Mouse (Mus musculus) brain, embryonic 14.5 days (tissue): Measurements from ENCODE around the gene Pan3.

Experiments
- CTCF ChIP-seq: fragments of 200-500 bp; IDR thresholded peaks from 2 replicates; pipeline ENCODE4 v1.5.1; 2012; ENCODE audit warnings: inconsistent platforms, mild to moderate bottlenecking, moderate library complexity, borderline replicate concordance; ENCODE audit not compliant: insufficient read depth, insufficient read length; ENCODE audit errors: extremely low read depth
- POLR2A ChIP-seq: fragments of 200-500 bp; IDR thresholded peaks from 2 replicates; pipeline ENCODE4 v1.6.1; 2012; ENCODE audit warnings: mild to moderate bottlenecking, inconsistent platforms, borderline replicate concordance; ENCODE audit not compliant: poor library complexity, insufficient read depth, insufficient read length, severe bottlenecking; ENCODE audit errors: extremely low read depth

DNA sequence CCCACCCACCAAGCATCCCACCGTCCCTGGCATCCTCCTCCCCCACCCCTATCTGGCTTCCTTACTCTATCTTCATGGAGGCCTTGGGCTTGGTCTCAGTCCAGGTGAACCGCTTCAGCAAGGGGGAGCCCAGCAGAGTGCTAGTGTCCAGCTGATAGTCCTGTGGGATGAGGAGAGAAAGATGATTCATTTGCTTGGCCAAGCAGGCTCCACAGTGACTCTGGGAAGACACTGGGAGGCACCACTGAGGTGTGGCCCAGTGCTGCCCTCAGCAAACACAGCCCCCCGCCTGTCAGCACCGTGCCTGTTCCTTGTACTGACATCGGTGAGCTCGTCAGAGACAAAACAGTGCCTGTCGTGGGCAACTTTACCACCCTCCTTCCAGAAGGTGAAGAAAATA is 136.4 kb downstream of the Pan3 start:
- TF ChIP-seq CTCF (no peak), POLR2A (no peak)
